Comparison of ENCODE assay signal across 13 mouse cellular contexts in the genomic region with DNA sequence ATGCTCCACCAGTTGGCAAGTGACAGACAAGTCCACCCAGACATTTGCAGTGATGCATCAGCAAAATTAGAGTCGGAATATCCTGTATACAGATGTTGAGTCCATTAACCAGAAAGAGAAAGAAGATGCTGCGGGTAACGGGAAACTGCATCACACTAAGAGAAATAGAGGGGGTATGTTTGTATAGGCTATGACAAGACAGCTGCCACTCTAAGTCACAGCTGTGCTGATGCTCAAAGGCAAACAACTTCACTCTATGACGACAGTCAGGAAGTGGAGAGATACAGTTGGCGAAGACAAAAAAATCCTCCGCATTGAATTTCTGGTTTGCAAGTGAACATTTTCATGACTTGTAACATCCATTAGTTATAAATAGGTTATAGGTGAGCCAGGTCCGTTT.
DNase-seq lines count a peak whose midpoint lies in the region; ATAC-seq and TF ChIP-seq lines count a peak whose summit lies in the region.
"Had no signal": no experiment of that assay in that cellular context is flagged by ENCODE, and none has a peak within 500 bp of the region (broad histone marks: within the 10 kb centered on the region; RNA-seq: fewer than 3 reads in every experiment).

No protein-coding gene starts in this region.

- ATAC-seq in forebrain, postnatal 0 days: peak; percentile 71; the same call in 1 of the 2 replicates
- ATAC-seq in midbrain, embryonic 13.5 days: peak; percentile 48; the same call in 1 of the 2 replicates

- DNase-seq in CH12.LX (ENCODE audit: extremely low read depth): no peak
- peak; percentile 57 for DNase-seq in brain, embryonic 14.5 days (ENCODE audit: low read depth)
- DNase-seq in forebrain, postnatal 0 days: peak; percentile 21
- DNase-seq in kidney, adult 18-20 months: no peak
- no peak for DNase-seq in yolk sac, embryonic 10.5 days (ENCODE audit: low spot score)
- no peak for DNase-seq in kidney, adult 8-10 months
- DNase-seq: cerebellum, adult 9-10 months; heart, postnatal 4 days; thymus, adult 18-20 months had no signal

- TF ChIP-seq EP300 in CH12.LX (IDR thresholded peaks at IDR 0.05; ENCODE audit: low read length): no peak

- H3K9ac ChIP-seq in CH12.LX (ENCODE audit: insufficient read depth, low read depth): no peak overlapping the region
- no peak overlapping the region for H3K9ac ChIP-seq in forebrain, postnatal 0 days
- H3K9ac ChIP-seq in midbrain, embryonic 13.5 days (replicated peaks): 0 out of 2 replicates have a peak overlapping the region, but pooled peaks have one; percentile 8
- H3K9ac ChIP-seq: heart, embryonic 12.5 days; limb, embryonic 13.5 days had no signal

- H3K27me3 ChIP-seq in CH12.LX (replicated peaks): no peaks in the 10 kb centered on the region
- H3K27me3 ChIP-seq in forebrain, postnatal 0 days (ENCODE audit: insufficient read depth, low read length): no peaks in the 10 kb centered on the region
- H3K27me3 ChIP-seq in midbrain, embryonic 13.5 days: no peaks in the 10 kb centered on the region

- H3K4me1 ChIP-seq in CH12.LX (ENCODE audit: control insufficient read depth in 1 of 2, insufficient read depth in 2 of 2): peaks cover 0 to 16% of the 10 kb centered on the region in 2 experiments; a peak in 2 of 4 replicates
- H3K4me1 ChIP-seq in forebrain, postnatal 0 days (ENCODE audit: insufficient read depth): no peaks in the 10 kb centered on the region
- H3K4me1 ChIP-seq in midbrain, embryonic 13.5 days (replicated peaks): peaks cover 23% of the 10 kb centered on the region
- H3K4me1 ChIP-seq: heart, embryonic 12.5 days; limb, embryonic 13.5 days had no signal

- no peak overlapping the region for H3K4me3 ChIP-seq in CH12.LX (replicated peaks in 1 of 3; ENCODE audit: low read depth in 2 of 3, low read length in 2 of 3, poor library complexity in 1 of 3)
- no peak overlapping the region for H3K4me3 ChIP-seq in forebrain, postnatal 0 days (ENCODE audit: low read depth, low read length)
- H3K4me3 ChIP-seq in midbrain, embryonic 13.5 days (replicated peaks): no peak overlapping the region
- H3K4me3 ChIP-seq: heart, embryonic 12.5 days; limb, embryonic 13.5 days had no signal

- H3K27ac ChIP-seq in CH12.LX (ENCODE audit: insufficient read depth, low read depth): no peak overlapping the region
- no peak overlapping the region for H3K27ac ChIP-seq in forebrain, postnatal 0 days (ENCODE audit: low read depth, low read length)
- H3K27ac ChIP-seq in midbrain, embryonic 13.5 days: 0 out of 2 replicates have a peak overlapping the region, but pooled peaks have one; percentile 16
- H3K27ac ChIP-seq: limb, embryonic 13.5 days; macrophage had no signal

- dilution Hi-C loops in CH12.LX (cut with MboI; ENCODE audit: extremely low pct_ligation_motif_present, extremely low pct_unique_long_range_greater_than_20kb, low sequenced_read_pairs): no loop called here

- TF ChIP-seq RAD21 in CH12.LX (IDR thresholded peaks at IDR 0.05; ENCODE audit: low read depth, low read length): no peak

- H3K4me2 ChIP-seq in CH12.LX (ENCODE audit: insufficient read depth, low read depth, poor library complexity, severe bottlenecking): peak overlapping the region; percentile 79
- no peak overlapping the region for H3K4me2 ChIP-seq in forebrain, postnatal 0 days (ENCODE audit: low read depth)
- peak overlapping the region; percentile 35 for H3K4me2 ChIP-seq in midbrain, embryonic 13.5 days (replicated peaks)
- H3K4me2 ChIP-seq: limb, embryonic 13.5 days had no signal

- in situ Hi-C loops in CH12.LX (cut with MboI; ENCODE audit: low pct_ligation_motif_present, low pct_unique_long_range_greater_than_20kb, low sequenced_read_pairs): no loop called here

- no peaks in the 10 kb centered on the region for H3K36me3 ChIP-seq in CH12.LX (replicated peaks in 1 of 2; ENCODE audit: control insufficient read depth in 1 of 2, insufficient read depth in 1 of 2, low read length in 1 of 2)
- H3K36me3 ChIP-seq in forebrain, postnatal 0 days (ENCODE audit: insufficient read depth): no peaks in the 10 kb centered on the region
- no peaks in the 10 kb centered on the region for H3K36me3 ChIP-seq in midbrain, embryonic 13.5 days
- H3K36me3 ChIP-seq: heart, embryonic 12.5 days; limb, embryonic 13.5 days had no signal

- WGBS in forebrain, postnatal 0 days: 43% methylated on average over 7 of the region's 7 CpGs
- WGBS in midbrain, embryonic 13.5 days: 45% methylated on average over 7 of the region's 7 CpGs

- TF ChIP-seq POLR2A in CH12.LX (IDR thresholded peaks at IDR 0.05; ENCODE audit: low read depth, low read length): no peak
- no peak for TF ChIP-seq POLR2A in brain, embryonic 14.5 days (IDR thresholded peaks at IDR 0.05; ENCODE audit: borderline replicate concordance, extremely low read depth, insufficient read depth, insufficient read length, poor library complexity, severe bottlenecking)

- H3K79me2 ChIP-seq in CH12.LX (replicated peaks; ENCODE audit: control insufficient read depth, extremely low read depth, insufficient read depth, poor library complexity, severe bottlenecking): no peaks in the 10 kb centered on the region

- H3K9me3 ChIP-seq in CH12.LX (replicated peaks; ENCODE audit: low read length): no peaks in the 10 kb centered on the region
- H3K9me3 ChIP-seq in forebrain, postnatal 0 days (ENCODE audit: low read length): no peaks in the 10 kb centered on the region
- H3K9me3 ChIP-seq in midbrain, embryonic 13.5 days: no peaks in the 10 kb centered on the region
- H3K9me3 ChIP-seq: heart, embryonic 12.5 days; limb, embryonic 13.5 days had no signal

- TF ChIP-seq CTCF in CH12.LX (conservative IDR thresholded peaks at IDR 0.05 in 1 of 2, IDR thresholded peaks at IDR 0.05 in 1 of 2; ENCODE audit: low read depth in 2 of 2, low read length in 2 of 2): no peak
- no peak for TF ChIP-seq CTCF in brain, embryonic 14.5 days (IDR thresholded peaks at IDR 0.05; ENCODE audit: borderline replicate concordance, extremely low read depth, insufficient read depth, insufficient read length)
- no peak for TF ChIP-seq CTCF in forebrain, postnatal 0 days (IDR thresholded peaks at IDR 0.05; ENCODE audit: low read depth)

TF ChIP-seq in CH12.LX, 34 proteins besides CTCF, POLR2A, EP300 and RAD21:
- TF ChIP-seq IRF4 (IDR thresholded peaks at IDR 0.05; ENCODE audit: low read depth, low read length) (no peak), RCOR1 (conservative IDR thresholded peaks at IDR 0.05; ENCODE audit: low read depth, low read length) (no peak), USF2 (conservative IDR thresholded peaks at IDR 0.05; ENCODE audit: low read depth, low read length) (no peak), UBTF (IDR thresholded peaks at IDR 0.05; ENCODE audit: low read depth, low read length) (no peak), GABPA (IDR thresholded peaks at IDR 0.05; ENCODE audit: insufficient replicate concordance, low read depth, low read length) (no peak), NELFE (IDR thresholded peaks at IDR 0.05; ENCODE audit: low read depth, low read length) (no peak), ZKSCAN1 (IDR thresholded peaks at IDR 0.05; ENCODE audit: borderline replicate concordance, low read depth, low read length) (no peak), MXI1 (IDR thresholded peaks at IDR 0.05; ENCODE audit: low read depth, low read length) (no peak), CHD2 (IDR thresholded peaks at IDR 0.05; ENCODE audit: low read length) (no peak), ZNF384 (IDR thresholded peaks at IDR 0.05; ENCODE audit: low read depth, low read length) (no peak), MAZ (IDR thresholded peaks at IDR 0.05; ENCODE audit: low read depth, low read length) (no peak)

Comparison
In these comparisons a context has a peak if more than half of its experiments do, and no peak if none do; other contexts are left out.
1. DNase-seq: peak in brain, embryonic 14.5 days (single experiment) and forebrain, postnatal 0 days (single experiment); none in CH12.LX (single experiment), kidney, adult 18-20 months (single experiment), yolk sac, embryonic 10.5 days (single experiment) and kidney, adult 8-10 months (0 of 2).